Mouse (Mus musculus) gastrocnemius, postnatal 25 days (tissue): ENCODE data around the gene Xylb. TPM values are rescaled to one million over a fixed set of nuclear protein-coding genes. Genes with fewer than 3 reads are reported as not detected.

ENCODE experiments used
- DNase-seq: peaks from one replicate; pipeline ENCODE4 v3.0.0; 2022
- total RNA-seq, 2 experiments: library from RNA; stranded (reverse); gene quantifications; 1 replicate in 1 of 2; 2 replicates in 1 of 2; pipeline ENCODE4 v1.2.3; 2021

The Xylb gene
- total RNA-seq, 2 experiments from 2014 or later = 0.08 to 0.48 TPM

GRCm38 (mm10) chr9:119401801-119402214 lies 44.6 kb downstream of the Xylb start, which contains the start of gene Acvr2b:
TSS of gene Acvr2b (plus strand) at chr9:119402118.
- DNase-seq = peak; percentile 94

GRCm38 (mm10) chr9:119402253-119403235 lies 45.4 kb downstream of the Xylb start:
- peak; percentile 40 for DNase-seq

- DNase-seq = peak; percentile 19
Measured at GRCm38 (mm10) chr9:119403236-119403641, 46.1 kb downstream of the Xylb start.

GRCm38 (mm10) chr9:119404090-119404489 lies 46.9 kb downstream of the Xylb start:
- DNase-seq = no peak

GRCm38 (mm10) chr9:119407884-119408283 lies 50.7 kb downstream of the Xylb start:
- peak; percentile 60 for DNase-seq

GRCm38 (mm10) chr9:119408898-119409664 lies 51.9 kb downstream of the Xylb start:
- peak; percentile 73 for DNase-seq

- DNase-seq = no peak
Measured at GRCm38 (mm10) chr9:119409864-119410263, 52.7 kb downstream of the Xylb start.

- DNase-seq = no peak
Measured at GRCm38 (mm10) chr9:119418025-119418424, 60.8 kb downstream of the Xylb start.

GRCm38 (mm10) chr9:119419852-119420438 lies 62.8 kb downstream of the Xylb start:
- no peak for DNase-seq

GRCm38 (mm10) chr9:119425217-119425975 lies 68.2 kb downstream of the Xylb start:
- DNase-seq = peak; percentile 78

GRCm38 (mm10) chr9:119425976-119426415 lies 68.8 kb downstream of the Xylb start:
- DNase-seq = no peak

- DNase-seq = no peak
Measured at GRCm38 (mm10) chr9:119426483-119426882, 69.3 kb downstream of the Xylb start.

GRCm38 (mm10) chr9:119430311-119430710 lies 73.1 kb downstream of the Xylb start:
- DNase-seq = peak; percentile 71

GRCm38 (mm10) chr9:119435855-119436254 lies 78.7 kb downstream of the Xylb start:
- no peak for DNase-seq

GRCm38 (mm10) chr9:119438065-119438464 lies 80.9 kb downstream of the Xylb start:
- no peak for DNase-seq

- DNase-seq = peak; percentile 44
Measured at GRCm38 (mm10) chr9:119438498-119439000, 81.4 kb downstream of the Xylb start.

Other genes starting within 250 kb of the Xylb start
- gene Acaa1b, start 200.3 kb upstream of the Xylb start, total RNA-seq = 1 to 10 TPM in 1 of 2 experiments, under 1 TPM in 1; 0.49 to 2.6 TPM
- not detected for gene Gm47289, start 198.2 kb upstream of the Xylb start, total RNA-seq
- not detected for gene Slc22a13, start 148.3 kb upstream of the Xylb start, total RNA-seq
- 10 to 100 TPM; 42.5 to 43.1 TPM for gene Oxsr1, start 35.0 kb upstream of the Xylb start, total RNA-seq
- 10 to 100 TPM; 38.3 to 40.9 TPM for gene Acaa1a, start 17.7 kb upstream of the Xylb start, total RNA-seq
- 1 to 10 TPM; 4.3 to 5.0 TPM for gene Myd88, start 16.0 kb upstream of the Xylb start, total RNA-seq
- gene Slc22a14, start 8.2 kb downstream of the Xylb start, total RNA-seq = not detected
- 10 to 100 TPM in 1 of 2 experiments, 1 to 10 TPM in 1; 9.4 to 11.9 TPM for gene Acvr2b, start 44.7 kb downstream of the Xylb start, total RNA-seq
- 1 to 10 TPM; 1.4 to 1.7 TPM for gene Exog, start 87.6 kb downstream of the Xylb start, total RNA-seq
- under 1 TPM; 0.10 to 0.24 TPM for gene Scn5a, start 221.6 kb downstream of the Xylb start, total RNA-seq